Mouse (Mus musculus) heart, postnatal 25 days (tissue): ENCODE results near the gene Foxr1. TPM values are rescaled to one million over a fixed set of nuclear protein-coding genes. Genes with fewer than 3 reads are reported as not detected.

Experiments used
- DNase-seq: peaks from one replicate; pipeline ENCODE4 v3.0.0; 2022; ENCODE audit warnings: low spot score
- intact Hi-C: fragments of 180-260 bp; cut with DNase I; formaldehyde crosslinking; loops from one replicate; pipeline ENCODE4 v1.15.1; 2025
- total RNA-seq, 2 experiments: library from RNA; stranded (reverse); gene quantifications; 2 replicates each; pipeline ENCODE4 v1.2.3; 2021

Gene Foxr1
- total RNA-seq = not detected

- DNase-seq = no peak
- intact Hi-C loops = loop anchor here (10.0 kb wide), 1 partner anchor 364 kb away; the partner anchor contains the start of gene Ttc36
Measured at GRCm38 (mm10) chr9:44440961-44441360, at the start of gene Foxr1. Gene Foxr1, minus strand, starts transcription at chr9:44441136.

- intact Hi-C loops = no loop called here
Measured at GRCm38 (mm10) chr9:44490086-44490967, 49.4 kb upstream of the Foxr1 start.

GRCm38 (mm10) chr9:44489651-44490085 is 48.7 kb upstream of the Foxr1 start:
- DNase-seq = no peak
- intact Hi-C loops = no loop called here

More at GRCm38 (mm10) chr9:44490086-44490967, 49.4 kb upstream of the Foxr1 start:
- no peak for DNase-seq

GRCm38 (mm10) chr9:44488855-44489381 is 48.0 kb upstream of the Foxr1 start:
- peak; percentile 62 for DNase-seq
- intact Hi-C loops = no loop called here

- intact Hi-C loops = no loop called here
Measured at GRCm38 (mm10) chr9:44488416-44488815, 47.5 kb upstream of the Foxr1 start.

GRCm38 (mm10) chr9:44487441-44487840 is 46.5 kb upstream of the Foxr1 start:
- intact Hi-C loops = no loop called here
- DNase-seq = peak; percentile 87

More at GRCm38 (mm10) chr9:44488416-44488815, 47.5 kb upstream of the Foxr1 start:
- DNase-seq = no peak

GRCm38 (mm10) chr9:44486741-44487421 is 45.9 kb upstream of the Foxr1 start:
- no peak for DNase-seq
- intact Hi-C loops = no loop called here

GRCm38 (mm10) chr9:44486335-44486734 is 45.4 kb upstream of the Foxr1 start:
- intact Hi-C loops = no loop called here
- no peak for DNase-seq

- no peak for DNase-seq
- intact Hi-C loops = no loop called here
Measured at GRCm38 (mm10) chr9:44485516-44486161, 44.7 kb upstream of the Foxr1 start.

- intact Hi-C loops = no loop called here
- DNase-seq = no peak
Measured at GRCm38 (mm10) chr9:44485105-44485515, 44.2 kb upstream of the Foxr1 start.

- intact Hi-C loops = no loop called here
- DNase-seq = no peak
Measured at GRCm38 (mm10) chr9:44484311-44485104, 43.6 kb upstream of the Foxr1 start.

- DNase-seq = peak; percentile 57
- intact Hi-C loops = no loop called here
Measured at GRCm38 (mm10) chr9:44483510-44484044, 42.6 kb upstream of the Foxr1 start.

GRCm38 (mm10) chr9:44483041-44483509 is 42.1 kb upstream of the Foxr1 start:
- no peak for DNase-seq
- intact Hi-C loops = no loop called here

GRCm38 (mm10) chr9:44482552-44482951 is 41.6 kb upstream of the Foxr1 start, which contains the start of gene Bcl9l:
Gene Bcl9l, plus strand, starts transcription at chr9:44482825.
- DNase-seq = peak; percentile 91
- intact Hi-C loops = no loop called here

GRCm38 (mm10) chr9:44482112-44482511 is 41.2 kb upstream of the Foxr1 start:
- DNase-seq = no peak
- intact Hi-C loops = no loop called here

- peak; percentile 85 for DNase-seq
- intact Hi-C loops = loop anchor here (1.0 to 5.0 kb wide), 2 partner anchors 19 to 32 kb away; no protein-coding TSS in a partner anchor
Measured at GRCm38 (mm10) chr9:44479628-44480428, 38.9 kb upstream of the Foxr1 start.

- peak; percentile 81 for DNase-seq
- intact Hi-C loops = loop anchor here (5.0 kb wide), 1 partner anchor 33 kb away; no protein-coding TSS in a partner anchor
Measured at GRCm38 (mm10) chr9:44478959-44479605, 38.1 kb upstream of the Foxr1 start.
